Mouse (Mus musculus) retina, postnatal 7 days (tissue): Measurements from ENCODE around the gene Borcs6.

Experiments used
- DNase-seq: peaks from one replicate; pipeline ENCODE4 v3.0.0-alpha.2; 2012; ENCODE audit warnings: low read depth, low spot score

Borcs6 gene

DNA sequence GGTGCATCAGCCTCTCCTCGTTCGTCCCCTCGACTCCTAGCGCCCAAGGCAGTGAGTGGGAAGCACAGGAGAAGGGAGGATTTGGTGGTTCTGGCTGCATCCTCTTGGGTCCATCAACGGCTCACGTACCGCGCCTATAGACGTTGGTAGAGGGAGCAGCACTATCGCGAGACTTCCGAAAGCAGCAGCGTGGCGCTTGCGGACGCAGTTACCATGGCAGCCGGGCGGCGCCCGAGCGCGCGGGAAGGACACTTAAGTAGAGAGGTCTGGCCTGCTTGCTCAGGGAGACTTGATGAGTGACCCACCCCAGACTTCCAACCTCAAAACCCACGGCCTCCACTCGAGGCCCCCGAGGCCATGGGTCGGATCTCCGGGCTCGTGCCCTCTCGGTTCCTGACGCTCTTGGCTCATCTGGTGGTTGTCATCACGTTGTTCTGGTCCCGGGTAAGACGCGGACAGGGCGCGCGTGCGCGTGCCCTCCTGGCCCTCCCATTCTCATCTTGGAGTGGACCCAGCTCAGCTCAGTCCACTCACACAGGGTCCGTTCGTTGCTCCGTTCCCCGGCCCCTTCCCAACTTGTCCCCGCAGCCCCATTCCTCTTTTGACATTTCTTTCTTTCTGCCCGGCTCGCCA lies 11.2 kb downstream of the Borcs6 start, which contains the start of gene Tmem107:
TSS of gene Tmem107 (plus strand) at position 217 of the 633 bp plus-strand sequence.
- DNase-seq = peak; percentile 83

DNA sequence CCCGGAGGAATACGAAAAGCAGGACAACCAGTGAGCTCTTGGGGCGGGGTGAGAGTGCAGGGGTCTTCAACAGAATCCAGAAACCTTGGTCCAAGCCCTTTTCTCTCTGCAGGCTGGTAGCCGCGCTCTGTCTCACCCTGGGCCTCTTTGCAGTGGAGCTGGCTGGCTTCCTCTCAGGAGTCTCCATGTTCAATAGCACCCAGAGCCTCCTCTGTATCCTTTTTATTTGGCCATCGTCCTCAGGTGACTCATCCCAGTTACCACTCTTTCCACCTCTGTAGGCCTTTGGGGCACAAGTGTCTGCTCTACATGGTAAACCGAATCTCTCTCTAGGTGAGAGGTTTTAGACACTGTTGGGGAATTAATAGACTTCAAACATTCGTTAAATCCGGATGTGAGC lies 11.7 kb downstream of the Borcs6 start:
- DNase-seq = no peak

- no peak for DNase-seq
These were observed 12.7 kb downstream of the Borcs6 start for GRCm38 (mm10) chr11:69072234-69072633.

DNA sequence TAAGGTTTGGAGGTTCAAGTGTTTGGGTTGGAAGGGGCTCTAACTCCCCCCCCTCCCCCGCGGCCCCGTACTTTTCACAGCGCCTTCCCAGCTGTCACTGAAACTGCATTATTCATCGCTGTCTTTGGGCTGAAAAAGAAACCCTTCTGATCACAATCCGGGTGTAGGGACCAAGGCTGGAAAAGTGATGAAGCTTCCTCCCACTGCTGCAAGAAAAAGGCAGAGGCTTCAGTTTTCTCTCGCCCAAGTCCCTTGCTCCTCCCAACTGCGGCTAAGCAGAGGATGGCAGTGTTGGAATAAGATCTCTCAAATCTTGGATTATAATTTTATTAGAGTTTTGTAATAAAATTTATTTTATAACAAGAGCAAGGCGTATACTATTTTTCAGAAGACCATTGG lies 13.1 kb downstream of the Borcs6 start:
- DNase-seq = no peak

GRCm38 (mm10) chr11:69073065-69073888 lies 13.8 kb downstream of the Borcs6 start:
- peak; percentile 91 for DNase-seq

DNA sequence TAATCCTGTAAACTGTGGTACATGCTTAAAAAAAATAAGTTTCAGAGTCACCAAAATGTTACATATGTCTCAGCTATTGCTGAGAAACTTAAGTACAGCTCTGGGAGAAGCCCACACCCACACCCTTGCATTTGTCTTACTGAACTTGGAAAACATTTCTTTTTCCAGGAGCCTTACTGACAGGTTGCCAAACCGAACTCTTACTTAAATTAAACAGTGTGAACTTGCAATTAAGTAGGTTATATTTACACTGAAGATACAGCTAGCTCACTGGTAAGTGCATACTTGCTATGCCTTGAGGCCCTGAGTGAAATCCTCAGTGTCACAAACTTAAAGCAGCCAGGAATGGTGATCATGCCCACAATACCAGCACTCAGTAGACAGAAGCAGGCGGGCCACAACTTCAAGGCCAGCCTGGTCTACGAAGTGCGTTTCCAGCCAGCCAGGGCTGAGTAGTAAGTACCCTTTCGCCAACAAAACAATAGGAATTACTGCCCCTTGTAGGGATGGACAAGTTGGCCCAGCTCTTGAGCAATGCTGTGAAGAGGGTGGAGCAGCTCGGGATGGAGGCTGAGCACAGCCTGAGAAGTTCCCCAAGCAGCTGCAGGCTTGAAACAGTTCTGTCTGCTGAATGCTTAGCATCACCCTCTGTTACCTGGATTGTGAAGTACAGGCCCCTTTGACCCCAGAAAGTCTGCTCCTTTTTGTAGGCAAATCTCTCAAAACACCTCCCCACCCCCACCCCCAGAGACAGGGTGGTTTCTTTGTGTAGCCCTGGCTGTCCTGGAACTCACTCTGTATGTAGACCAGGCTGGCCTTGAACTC lies 14.6 kb downstream of the Borcs6 start:
- no peak for DNase-seq

DNA sequence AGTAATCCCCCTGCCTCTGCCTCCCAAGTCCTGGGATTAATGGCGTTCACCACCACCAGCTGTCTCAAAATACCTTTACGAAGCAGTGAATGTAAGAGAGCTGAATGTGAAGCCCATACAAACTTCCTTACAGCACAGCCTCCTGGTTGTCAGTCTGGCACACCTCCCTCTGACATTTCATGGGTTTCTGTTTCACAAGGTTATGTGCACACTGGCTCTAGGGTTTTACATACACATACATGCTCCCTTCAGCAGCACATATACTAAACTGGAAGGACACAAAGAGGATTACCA lies 15.2 kb downstream of the Borcs6 start:
- no peak for DNase-seq

GRCm38 (mm10) chr11:69075764-69076479 lies 16.4 kb downstream of the Borcs6 start:
- DNase-seq = no peak

DNA sequence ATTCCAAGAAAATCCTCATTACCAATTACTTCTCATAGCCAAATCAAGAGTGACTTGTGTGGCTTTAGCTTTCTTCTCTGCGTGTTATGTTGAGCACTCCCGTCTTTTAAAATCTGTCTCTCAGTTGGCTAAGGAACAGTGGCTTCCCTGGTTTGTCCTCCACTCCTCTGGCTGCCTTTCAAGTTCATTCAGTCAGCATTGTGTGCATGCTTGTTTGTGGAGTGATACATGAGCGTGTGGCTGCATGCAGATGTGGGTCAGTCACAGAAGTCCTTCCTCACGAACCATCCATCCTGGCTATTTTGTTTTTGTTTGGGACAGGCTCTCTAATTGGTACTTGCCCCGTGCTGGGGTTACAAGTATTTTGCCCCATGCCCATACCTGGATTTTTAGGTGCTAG lies 17.1 kb downstream of the Borcs6 start:
- DNase-seq = no peak

DNA sequence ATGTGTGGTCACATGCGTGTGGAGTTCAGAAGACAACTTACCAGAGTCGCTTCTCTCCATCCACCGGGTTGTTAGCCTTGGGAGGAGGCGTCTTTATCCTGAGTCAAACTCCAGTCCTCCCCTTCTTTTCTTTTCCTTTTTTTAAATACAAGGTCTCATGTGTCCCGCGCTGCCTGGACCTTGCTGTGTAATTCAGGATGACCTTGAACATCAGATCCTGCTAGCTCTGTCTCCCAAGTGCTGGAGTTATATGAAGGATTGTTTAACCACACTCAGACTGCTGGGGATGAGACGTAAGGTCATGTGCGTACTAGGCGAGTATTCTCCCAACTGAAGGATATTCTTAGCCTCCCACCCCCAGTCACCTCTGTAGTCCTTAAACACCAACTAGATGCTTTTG lies 17.8 kb downstream of the Borcs6 start:
- DNase-seq = no peak

- DNase-seq = no peak
These were observed 18.5 kb downstream of the Borcs6 start for GRCm38 (mm10) chr11:69078041-69078440.

DNA sequence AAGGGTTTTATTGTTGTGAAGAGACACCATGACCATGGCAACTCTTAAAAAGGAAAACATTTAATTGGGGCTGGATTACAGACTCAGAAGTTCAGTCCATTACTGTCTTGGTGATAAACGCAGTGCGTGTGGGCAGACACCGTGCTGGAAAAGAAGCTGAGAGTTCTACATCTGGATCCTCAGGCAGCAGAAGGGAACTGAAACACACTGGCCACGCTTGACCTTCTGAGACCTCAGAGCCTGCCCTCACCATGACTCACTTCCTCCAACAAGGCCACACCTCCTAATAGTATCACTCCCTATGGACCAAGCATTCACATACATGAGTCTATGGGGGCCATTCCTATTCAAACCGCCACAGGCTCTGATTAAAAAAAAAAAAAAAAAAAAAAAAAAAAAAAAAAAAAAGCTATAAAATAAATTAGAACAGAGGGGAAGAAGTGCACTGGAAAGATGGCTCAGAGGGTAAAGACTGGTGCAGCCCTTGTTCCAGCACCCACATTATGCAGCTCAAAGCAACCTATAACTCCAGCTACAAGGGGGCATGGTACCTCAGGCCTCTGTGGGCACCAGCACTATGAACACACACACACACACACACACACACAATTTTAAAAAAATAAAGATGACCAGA lies 19.4 kb downstream of the Borcs6 start:
- no peak for DNase-seq

DNA sequence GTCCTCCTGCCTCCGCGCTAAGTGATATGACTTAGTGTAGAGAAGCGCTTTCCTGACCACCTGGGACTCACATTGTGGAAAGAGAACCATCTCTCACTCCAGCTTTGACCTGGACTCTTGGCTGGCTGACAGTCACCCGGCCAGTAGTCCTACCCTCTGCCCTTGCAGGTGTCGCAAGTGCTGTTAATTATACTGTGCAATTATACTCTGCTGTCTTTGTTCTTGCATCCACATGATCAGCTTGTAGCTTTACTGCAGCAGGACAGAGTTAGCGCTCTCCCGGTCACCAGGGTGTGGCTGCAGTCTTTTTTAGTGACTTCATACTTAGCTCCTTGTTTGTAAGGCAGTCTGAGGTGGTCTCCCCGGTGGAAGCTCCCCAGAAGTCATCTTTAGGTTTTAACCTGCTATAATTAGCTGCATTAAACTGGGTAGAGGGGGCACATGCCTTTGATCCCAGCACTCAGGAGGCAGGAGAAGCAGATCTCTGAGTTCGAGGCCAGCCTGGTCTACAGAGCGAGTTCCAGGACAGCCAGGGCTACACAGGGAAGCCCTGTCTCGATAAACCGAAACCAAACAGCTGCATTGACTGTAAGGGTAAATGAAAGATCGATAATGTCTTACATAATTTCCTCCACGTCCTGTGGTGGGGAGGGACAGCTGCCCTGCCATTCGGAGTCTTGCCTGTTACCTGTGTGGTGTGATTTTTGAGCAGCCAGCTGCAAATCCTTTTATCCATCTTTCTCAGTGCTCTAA lies 20.8 kb downstream of the Borcs6 start:
- no peak for DNase-seq

- no peak for DNase-seq
These were observed 21.3 kb downstream of the Borcs6 start for GRCm38 (mm10) chr11:69080855-69081222.

DNA sequence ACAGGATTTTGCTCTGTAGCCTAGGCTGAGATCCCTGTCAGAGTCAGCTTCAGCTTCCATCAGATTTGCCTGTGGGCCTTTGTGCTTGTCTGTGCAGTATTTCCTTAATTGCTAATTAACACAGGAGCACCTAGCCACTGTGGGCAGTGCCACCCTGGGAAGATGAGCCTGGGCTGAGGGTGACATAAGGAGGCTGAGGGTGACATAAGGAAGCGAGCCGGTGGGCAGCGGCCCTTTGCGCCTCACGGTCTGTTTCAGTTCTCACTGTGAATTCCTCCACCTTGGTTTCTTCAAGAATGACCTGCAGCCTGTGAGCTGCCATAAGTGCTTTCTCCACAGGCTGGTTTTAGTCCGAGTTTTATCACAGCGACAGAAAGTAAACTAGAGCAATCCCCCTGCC lies 22.1 kb downstream of the Borcs6 start:
- no peak for DNase-seq

DNA sequence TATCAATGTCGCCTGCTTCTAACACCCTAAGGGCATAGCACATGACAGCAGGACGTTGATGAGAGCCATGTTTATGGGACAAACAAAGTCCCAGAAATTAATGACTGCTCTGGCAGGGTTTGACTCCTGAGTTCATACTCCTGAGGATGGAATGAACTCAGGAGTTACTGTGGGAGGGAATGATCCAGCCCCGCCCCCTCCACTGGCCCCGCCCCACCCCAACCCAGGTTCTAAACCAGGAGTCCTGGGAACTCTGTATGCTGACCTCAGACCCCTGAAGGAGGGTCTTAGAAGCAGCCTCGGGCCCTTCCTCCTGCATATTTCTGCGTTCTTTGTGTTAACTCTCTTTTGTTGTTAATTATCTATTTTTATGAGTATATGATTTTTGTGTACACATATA lies 26.1 kb downstream of the Borcs6 start:
- no peak for DNase-seq

GRCm38 (mm10) chr11:69086390-69086789 lies 26.9 kb downstream of the Borcs6 start:
- DNase-seq = no peak

DNA sequence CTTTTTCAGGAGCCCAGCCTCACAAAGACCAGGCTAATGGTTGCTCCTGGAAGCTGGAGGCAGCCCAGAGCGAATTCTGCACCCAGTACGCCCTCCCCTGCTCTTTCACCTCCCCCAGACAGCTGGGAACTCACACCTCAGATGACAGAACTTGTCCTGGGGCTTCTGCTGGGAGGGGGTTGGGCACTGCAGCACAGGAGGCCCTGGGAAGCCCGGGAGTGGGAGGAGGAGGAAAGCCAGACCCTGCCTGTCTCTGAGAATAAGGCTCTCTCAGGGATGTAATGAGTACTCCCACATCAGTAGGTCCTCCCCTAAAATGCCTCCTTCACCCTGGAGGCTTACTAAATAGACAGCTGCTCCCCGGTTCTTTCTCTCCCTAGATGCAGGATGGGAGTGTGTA lies 27.6 kb downstream of the Borcs6 start:
- no peak for DNase-seq

DNA sequence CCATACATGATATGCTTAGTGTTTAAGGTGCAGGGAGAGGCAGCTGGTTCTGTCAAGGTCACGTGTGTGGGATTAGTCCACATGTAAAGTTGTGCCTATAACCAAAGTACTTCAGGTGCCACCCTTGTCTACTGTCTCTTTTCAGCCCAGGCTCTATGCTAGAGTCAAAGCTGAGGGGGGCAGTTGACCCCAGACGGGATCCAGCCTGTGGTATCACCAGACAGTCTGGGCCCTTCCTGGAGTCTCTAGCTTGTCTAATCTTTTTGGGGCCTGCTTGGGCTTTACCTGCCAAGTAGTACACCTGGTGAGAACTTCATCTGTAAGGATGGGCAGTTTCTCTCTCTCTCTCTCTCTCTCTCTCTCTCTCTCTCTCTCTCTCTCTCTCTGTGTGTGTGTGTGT lies 28.1 kb downstream of the Borcs6 start:
- DNase-seq = no peak

DNA sequence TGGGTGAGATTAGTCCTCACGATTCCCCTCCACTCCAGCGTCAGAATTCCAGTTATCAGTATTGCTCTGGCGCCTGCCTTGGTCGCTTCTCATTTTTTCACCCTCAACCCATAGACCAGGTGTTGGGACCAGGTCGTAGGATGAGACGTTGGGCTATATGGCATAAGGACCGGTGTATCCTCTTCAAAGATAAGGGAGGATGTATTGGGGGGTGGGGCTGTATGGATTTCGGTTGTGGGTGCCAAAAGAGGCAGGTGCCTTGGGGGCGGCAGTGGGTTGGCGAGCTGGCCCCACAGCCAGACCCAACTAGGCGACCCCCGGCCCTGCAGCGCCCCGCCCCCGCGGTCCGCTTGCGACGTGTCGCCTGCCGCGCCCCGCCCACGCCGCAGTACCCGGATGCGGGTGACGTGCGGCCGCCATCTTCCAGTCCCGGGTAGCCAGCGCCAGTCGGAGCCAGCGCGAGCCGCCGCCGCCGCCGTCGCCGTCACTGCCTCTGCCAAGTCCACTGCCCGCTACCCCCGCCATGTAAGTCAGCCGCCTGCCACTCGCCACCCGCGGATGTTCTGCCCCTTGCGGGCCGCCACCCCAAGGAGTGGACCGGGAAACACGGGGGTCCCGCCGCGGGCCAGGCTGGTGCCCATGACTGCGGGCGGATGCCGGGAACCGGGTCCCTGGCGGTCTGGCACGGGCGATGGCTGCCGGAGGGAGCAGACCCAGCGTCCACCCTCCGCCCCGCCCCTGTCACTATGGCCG lies 28.8 kb downstream of the Borcs6 start, which contains the start of gene Vamp2:
TSS of gene Vamp2 (plus strand) at position 388 of the 753 bp plus-strand sequence.
- DNase-seq = peak; percentile 85
